Mouse (Mus musculus): Measurements from ENCODE around the gene Tmem107. TPM values are rescaled to one million over a fixed set of nuclear protein-coding genes. Genes with fewer than 3 reads are reported as not detected.
A peak's percentile ranks its signal among the peaks of the same experiment; 100 is the strongest.

The Tmem107 gene
- total RNA-seq, 4 experiments from 2014 or later: 6.3 to 8.4 (median 7.5) TPM

GRCm38 (mm10) chr11:69059357-69059974 is 11.1 kb upstream of the Tmem107 start, which contains the start of gene Borcs6:
Gene Borcs6, plus strand, starts transcription at chr11:69059717.
- peak; percentile 96 for DNase-seq (ENCODE audit: low spot score)

DNA sequence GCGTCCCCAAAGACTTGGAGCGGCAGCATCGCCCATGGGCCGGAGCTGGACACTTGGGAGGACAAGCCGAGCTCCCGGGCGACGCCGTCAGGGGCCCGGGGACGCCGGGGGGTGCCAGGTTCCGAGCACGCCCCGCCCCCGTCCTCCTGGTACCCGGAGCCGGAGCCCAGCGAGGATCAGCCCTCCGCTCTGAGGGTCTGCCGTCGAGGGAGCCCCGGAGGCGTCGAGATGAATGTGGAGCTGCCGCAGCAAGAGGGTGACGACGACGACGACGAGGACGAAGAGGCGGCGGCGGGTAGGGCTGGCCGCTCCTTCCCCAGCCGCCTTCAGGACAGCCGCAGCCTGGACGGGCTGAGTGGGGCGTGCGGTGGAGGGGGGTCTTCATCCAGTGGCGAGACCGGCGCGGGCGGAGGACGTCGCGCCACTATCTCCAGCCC is 10.6 kb upstream of the Tmem107 start:
- DNase-seq (ENCODE audit: low spot score): no peak

- no peak for DNase-seq (ENCODE audit: low spot score)
Observed at GRCm38 (mm10) chr11:69060448-69061254, 10.0 kb upstream of the Tmem107 start.

DNA sequence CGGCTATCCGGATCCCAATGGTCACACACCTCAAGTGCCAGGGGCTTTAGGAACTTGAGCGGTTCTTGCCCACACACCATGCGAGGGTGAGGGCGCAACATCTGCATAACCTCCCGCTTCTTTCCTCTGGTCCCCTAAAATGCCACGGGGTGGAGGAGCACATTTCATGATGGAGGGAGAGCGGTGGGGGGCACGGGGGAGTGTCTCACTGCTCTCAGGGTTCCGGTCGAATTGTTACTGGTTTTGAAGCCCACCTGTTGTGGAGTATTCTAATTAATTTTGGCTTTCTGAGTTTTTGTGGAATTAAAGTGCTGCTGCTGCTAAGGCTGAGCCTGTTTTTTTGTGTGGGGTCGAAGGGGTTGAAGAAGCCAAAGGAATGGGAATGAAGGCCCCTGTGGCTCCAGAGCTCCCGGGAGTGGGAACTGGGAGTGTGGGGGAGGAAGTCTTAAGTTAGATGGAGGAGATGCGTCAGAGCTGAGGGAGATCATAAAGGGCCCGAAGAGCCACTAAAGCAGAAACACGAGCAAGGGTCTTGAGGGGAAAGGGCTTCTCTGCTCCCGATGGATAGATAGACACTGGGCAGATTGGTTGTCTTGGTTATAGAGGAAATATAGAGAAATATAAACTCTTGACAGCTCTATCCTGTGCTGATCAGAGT is 9.2 kb upstream of the Tmem107 start:
- DNase-seq (ENCODE audit: low spot score): no peak

- DNase-seq (ENCODE audit: low spot score): peak; percentile 86
Observed at GRCm38 (mm10) chr11:69062194-69062760, 8.3 kb upstream of the Tmem107 start.

DNA sequence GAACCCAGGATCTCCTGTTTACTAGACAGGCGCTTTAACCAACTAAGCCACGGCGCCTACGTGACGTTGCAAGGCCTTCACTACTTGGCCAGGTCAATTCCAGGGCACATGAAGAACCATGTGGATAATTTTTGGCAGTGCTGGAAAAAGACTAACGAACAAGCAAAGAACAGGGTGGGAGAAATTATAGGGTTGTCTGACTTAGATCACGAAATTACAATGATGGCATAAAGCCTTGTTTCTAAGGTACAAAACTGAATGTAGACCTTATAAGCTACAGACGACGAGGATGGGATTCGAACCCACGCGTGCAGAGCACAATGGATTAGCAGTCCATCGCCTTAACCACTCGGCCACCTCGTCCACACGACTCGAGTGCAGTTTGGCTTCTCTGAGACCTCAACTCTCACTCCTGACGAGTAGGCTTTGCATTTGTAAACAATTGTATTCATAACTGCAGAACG is 7.8 kb upstream of the Tmem107 start:
- peak; percentile 98 for DNase-seq (ENCODE audit: low spot score)

DNA sequence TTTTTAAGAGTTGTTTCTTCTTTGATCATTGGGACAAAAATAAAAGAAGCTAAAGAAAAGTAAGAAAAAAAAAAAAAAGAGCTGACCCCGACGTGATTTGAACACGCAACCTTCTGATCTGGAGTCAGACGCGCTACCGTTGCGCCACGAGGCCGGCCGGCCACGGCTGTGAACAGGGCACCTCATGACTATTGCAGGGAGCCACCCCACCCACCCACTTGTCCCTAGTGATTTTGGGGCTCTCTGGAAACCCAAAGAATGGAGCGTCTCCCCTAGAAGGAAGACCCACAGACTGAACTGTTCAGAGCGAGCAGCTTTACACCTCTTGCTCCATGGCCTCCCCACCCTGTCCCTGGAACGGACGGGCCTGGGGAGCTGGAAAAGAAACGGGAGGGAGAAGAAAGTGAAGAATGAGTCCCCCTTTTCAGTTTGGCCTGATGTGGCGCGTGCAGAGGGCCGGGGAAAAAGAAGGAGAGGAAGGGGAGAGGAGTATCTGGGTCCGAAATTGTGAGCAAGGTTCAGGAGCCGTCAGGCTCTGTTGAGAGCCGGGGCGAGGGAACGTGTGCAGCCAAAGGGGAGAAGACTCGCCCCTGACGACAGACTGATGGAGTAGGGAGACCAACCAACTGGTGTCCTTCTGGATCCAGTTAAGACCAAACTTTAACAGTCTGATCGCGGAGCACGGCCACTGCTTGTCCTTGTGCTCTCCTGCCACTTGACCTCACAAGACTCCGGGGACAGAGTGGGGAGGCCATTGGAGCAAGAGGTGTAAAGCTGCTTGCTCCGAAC is 7.0 kb upstream of the Tmem107 start:
- DNase-seq (ENCODE audit: low spot score): no peak

DNA sequence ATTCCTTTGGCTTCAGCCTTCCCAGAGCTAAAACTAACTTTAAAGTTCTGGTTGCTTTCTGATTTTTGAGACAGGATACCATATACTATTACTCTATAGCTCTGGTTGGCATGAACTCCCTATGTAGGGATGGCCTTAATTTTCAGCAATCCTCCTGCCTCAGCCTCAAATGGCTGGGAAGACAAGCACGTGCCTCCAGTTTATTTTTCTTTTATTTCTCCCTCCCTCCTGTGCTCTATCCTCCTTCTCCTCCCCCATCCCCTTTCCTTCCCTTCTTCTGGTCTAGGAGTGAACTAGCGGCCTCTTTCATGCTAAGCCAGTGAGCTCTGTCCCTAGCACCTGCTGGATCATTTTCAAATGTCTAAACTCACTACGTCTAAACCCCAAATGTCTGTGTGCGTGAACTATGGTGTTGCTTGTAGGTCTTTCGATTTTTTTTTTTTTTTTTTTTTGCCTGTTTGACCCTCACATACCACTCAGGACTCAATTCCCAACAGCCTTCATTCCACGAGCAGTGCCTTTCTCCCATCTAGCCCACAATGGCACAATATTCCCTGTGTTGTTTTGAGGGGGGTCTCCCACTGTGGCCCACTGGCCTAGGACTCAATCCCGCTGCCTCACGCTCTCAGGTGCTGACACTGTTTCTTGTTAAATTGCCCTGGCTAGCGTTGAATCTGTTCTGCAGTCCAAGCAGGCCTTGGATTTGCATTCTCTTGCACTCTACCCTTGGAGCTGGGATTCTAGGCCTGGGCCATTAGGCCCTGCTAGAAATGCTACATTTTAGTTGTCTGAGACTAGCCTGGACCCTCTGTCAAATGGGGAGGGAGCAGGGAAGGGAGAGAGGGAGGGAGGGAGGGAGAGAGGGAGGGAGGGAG is 6.1 kb upstream of the Tmem107 start:
- no peak for DNase-seq (ENCODE audit: low spot score)

GRCm38 (mm10) chr11:69065394-69065925 is 5.1 kb upstream of the Tmem107 start:
- no peak for DNase-seq (ENCODE audit: low spot score)

- DNase-seq (ENCODE audit: low spot score): no peak
Observed at GRCm38 (mm10) chr11:69066163-69066861, 4.3 kb upstream of the Tmem107 start.

GRCm38 (mm10) chr11:69066956-69067355 is 3.6 kb upstream of the Tmem107 start:
- peak; percentile 92 for DNase-seq (ENCODE audit: low spot score)

DNA sequence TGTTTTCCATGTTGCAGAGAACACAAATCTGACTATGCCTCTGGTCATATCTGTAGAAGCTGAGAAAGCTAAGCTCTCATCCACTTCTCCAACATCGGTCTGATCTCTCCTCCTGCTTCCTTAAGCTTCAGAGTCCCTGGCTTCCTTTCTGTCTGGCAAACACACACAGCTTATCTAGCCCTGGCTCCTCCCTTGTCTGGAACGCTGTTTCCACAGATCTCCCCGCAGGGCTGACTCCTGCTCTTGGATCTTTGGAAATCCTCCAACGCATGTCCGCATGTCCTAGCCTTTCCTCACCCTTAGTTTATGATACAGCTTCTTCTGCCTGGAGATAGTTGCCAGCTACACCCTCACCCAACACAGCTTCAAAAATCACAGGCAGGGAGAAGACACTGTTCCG is 3.0 kb upstream of the Tmem107 start:
- peak; percentile 62 for DNase-seq (ENCODE audit: low spot score)

DNA sequence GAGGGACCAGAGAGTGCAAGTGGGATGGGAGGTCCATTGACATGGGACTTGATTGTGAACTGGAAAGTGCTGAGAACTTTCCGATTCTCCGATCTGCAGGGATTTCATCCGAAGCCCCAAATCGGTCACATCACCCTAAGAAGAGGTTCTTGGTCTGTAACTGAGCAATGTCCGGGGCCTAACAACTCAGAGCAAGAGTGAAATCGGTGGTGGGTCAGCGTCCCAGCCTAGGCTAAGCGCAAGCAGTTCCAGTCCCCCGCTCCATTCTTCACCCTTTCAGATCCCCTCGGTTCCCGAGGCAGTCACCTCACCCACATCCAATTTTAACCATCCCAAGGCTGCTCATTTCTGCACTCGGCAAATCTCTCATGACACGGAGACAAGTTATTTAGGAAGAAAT is 513 bp upstream of the Tmem107 start:
- no peak for DNase-seq (ENCODE audit: low spot score)

DNA sequence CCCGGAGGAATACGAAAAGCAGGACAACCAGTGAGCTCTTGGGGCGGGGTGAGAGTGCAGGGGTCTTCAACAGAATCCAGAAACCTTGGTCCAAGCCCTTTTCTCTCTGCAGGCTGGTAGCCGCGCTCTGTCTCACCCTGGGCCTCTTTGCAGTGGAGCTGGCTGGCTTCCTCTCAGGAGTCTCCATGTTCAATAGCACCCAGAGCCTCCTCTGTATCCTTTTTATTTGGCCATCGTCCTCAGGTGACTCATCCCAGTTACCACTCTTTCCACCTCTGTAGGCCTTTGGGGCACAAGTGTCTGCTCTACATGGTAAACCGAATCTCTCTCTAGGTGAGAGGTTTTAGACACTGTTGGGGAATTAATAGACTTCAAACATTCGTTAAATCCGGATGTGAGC is 656 bp downstream of the Tmem107 start:
- DNase-seq (ENCODE audit: low spot score): no peak

DNA sequence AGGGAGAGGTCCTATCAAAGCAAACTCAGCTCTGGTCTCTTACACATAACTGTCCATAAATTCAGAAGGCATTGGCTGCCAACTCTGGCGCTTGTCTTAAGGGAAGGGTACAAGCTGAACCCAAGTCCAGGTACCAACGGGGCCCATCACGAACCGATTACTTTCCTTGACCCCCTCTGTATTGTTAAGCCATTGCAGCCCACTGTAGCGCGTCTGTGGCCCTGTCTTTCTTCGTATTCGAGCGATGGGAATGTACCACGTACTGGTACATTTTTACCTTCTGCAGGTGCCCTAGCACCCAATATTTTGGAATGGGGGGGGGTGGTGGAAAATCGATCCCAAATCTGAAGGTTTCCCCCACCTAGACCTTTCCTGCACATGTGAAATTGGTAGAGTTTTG is 1.6 kb downstream of the Tmem107 start:
- no peak for DNase-seq (ENCODE audit: low spot score)

DNA sequence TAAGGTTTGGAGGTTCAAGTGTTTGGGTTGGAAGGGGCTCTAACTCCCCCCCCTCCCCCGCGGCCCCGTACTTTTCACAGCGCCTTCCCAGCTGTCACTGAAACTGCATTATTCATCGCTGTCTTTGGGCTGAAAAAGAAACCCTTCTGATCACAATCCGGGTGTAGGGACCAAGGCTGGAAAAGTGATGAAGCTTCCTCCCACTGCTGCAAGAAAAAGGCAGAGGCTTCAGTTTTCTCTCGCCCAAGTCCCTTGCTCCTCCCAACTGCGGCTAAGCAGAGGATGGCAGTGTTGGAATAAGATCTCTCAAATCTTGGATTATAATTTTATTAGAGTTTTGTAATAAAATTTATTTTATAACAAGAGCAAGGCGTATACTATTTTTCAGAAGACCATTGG is 2.1 kb downstream of the Tmem107 start:
- no peak for DNase-seq (ENCODE audit: low spot score)

- DNase-seq (ENCODE audit: low spot score): peak; percentile 93
Observed at GRCm38 (mm10) chr11:69073065-69073888, 2.7 kb downstream of the Tmem107 start.

DNA sequence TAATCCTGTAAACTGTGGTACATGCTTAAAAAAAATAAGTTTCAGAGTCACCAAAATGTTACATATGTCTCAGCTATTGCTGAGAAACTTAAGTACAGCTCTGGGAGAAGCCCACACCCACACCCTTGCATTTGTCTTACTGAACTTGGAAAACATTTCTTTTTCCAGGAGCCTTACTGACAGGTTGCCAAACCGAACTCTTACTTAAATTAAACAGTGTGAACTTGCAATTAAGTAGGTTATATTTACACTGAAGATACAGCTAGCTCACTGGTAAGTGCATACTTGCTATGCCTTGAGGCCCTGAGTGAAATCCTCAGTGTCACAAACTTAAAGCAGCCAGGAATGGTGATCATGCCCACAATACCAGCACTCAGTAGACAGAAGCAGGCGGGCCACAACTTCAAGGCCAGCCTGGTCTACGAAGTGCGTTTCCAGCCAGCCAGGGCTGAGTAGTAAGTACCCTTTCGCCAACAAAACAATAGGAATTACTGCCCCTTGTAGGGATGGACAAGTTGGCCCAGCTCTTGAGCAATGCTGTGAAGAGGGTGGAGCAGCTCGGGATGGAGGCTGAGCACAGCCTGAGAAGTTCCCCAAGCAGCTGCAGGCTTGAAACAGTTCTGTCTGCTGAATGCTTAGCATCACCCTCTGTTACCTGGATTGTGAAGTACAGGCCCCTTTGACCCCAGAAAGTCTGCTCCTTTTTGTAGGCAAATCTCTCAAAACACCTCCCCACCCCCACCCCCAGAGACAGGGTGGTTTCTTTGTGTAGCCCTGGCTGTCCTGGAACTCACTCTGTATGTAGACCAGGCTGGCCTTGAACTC is 3.6 kb downstream of the Tmem107 start:
- no peak for DNase-seq (ENCODE audit: low spot score)

All from heart, adult 8-10 months (tissue).